ENCODE assay signal across 8 mouse cellular contexts in the genomic region with DNA sequence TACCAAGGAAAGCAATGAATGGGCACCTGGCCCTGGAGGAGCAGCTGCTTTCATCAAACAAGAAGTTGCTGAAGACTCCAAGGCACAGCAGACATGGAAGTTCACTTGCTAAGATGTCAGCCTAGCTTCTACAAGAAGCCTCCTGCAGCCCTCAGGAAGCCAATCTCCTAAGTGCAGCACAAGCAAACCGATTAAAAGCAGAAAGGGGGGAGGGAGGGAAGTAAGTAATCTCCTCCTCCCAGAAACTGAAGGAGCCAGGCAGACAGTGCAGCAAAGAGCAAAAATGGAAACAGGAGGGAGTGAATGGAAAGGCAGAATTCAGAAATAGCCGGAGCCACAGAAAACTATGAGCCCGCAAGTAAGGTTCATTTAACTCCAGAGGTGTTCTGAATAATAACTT. TPM values are rescaled to one million over a fixed set of nuclear protein-coding genes. Genes with fewer than 3 reads are reported as not detected.
DNase-seq lines count a peak whose midpoint lies in the region; ATAC-seq and TF ChIP-seq lines count a peak whose summit lies in the region.

No protein-coding gene starts in this region.

- H3K9me3 ChIP-seq in heart, embryonic 10.5 days, result no peaks in the 10 kb centered on the region
- H3K9me3 ChIP-seq in liver, embryonic 13.5 days (replicated peaks), result no peaks in the 10 kb centered on the region

- 27% methylated on average over 3 of the region's 3 CpGs for WGBS in heart, embryonic 10.5 days
- WGBS in spleen, adult 2 months, result 54% methylated on average over 3 of the region's 3 CpGs
- 15% methylated on average over 3 of the region's 3 CpGs for WGBS in liver, embryonic 13.5 days (ENCODE audit: insufficient replicate concordance)

- H3K36me3 ChIP-seq in heart, embryonic 10.5 days, result peaks cover 14% of the 10 kb centered on the region; the same call in 1 of the 2 replicates
- peaks cover 5% of the 10 kb centered on the region for H3K36me3 ChIP-seq in spleen, adult 2 months (ENCODE audit: control insufficient read depth, insufficient read depth, low read length)
- H3K36me3 ChIP-seq in liver, embryonic 13.5 days, result peaks cover 14% of the 10 kb centered on the region

- DNase-seq in heart, embryonic 10.5 days (ENCODE audit: low spot score), result no peak
- no peak for DNase-seq in heart, adult 9 months (ENCODE audit: low spot score in 2 of 2)
- DNase-seq in spleen, adult 2 months (ENCODE audit: low read depth in 1 of 2, low spot score in 2 of 2), result no peak
- DNase-seq in spleen, adult 18-20 months, result no peak
- DNase-seq in liver, embryonic 13.5 days, result peak; percentile 57
- no peak for DNase-seq in embryo, embryonic 9.5 days (ENCODE audit: extremely low spot score)
- no peak for DNase-seq in cerebellum, postnatal 36 days
- DNase-seq in layer of hippocampus, postnatal 14 days (ENCODE audit: low spot score in 2 of 2), result no peak

- no peak overlapping the region for H3K4me3 ChIP-seq in heart, embryonic 10.5 days
- no peak overlapping the region for H3K4me3 ChIP-seq in spleen, adult 2 months (ENCODE audit: extremely low read depth, insufficient read depth, insufficient read length)
- no peak overlapping the region for H3K4me3 ChIP-seq in liver, embryonic 13.5 days (replicated peaks)

- peak overlapping the region; percentile 48 for H3K9ac ChIP-seq in liver, embryonic 13.5 days

- ATAC-seq in liver, embryonic 13.5 days (ENCODE audit: low read depth), result peak; percentile 89

- TF ChIP-seq CTCF in spleen, adult 2 months (IDR thresholded peaks at IDR 0.05; ENCODE audit: extremely low read depth, insufficient read depth, insufficient read length, insufficient replicate concordance), result no peak

- no peak for TF ChIP-seq POLR2A in spleen, adult 2 months (IDR thresholded peaks at IDR 0.05; ENCODE audit: low read depth, low read length)

- peak overlapping the region; percentile 42 for H3K4me2 ChIP-seq in liver, embryonic 13.5 days

- H3K27ac ChIP-seq in heart, embryonic 10.5 days, result peak overlapping the region; percentile 84; the same call in 1 of the 2 replicates
- peak overlapping the region; percentile 30 for H3K27ac ChIP-seq in spleen, adult 2 months (ENCODE audit: insufficient read depth, low read length)
- peak overlapping the region; percentile 77 for H3K27ac ChIP-seq in liver, embryonic 13.5 days

- no peaks in the 10 kb centered on the region for H3K27me3 ChIP-seq in heart, embryonic 10.5 days (ENCODE audit: insufficient read depth, poor library complexity, severe bottlenecking)
- H3K27me3 ChIP-seq in spleen, adult 2 months (ENCODE audit: control insufficient read depth, insufficient read depth, low read length), result no peaks in the 10 kb centered on the region
- H3K27me3 ChIP-seq in liver, embryonic 13.5 days, result no peaks in the 10 kb centered on the region

- H3K4me1 ChIP-seq in heart, embryonic 10.5 days, result peaks cover 29% of the 10 kb centered on the region
- peaks cover 34% of the 10 kb centered on the region; the same call in 1 of the 2 replicates for H3K4me1 ChIP-seq in spleen, adult 2 months (ENCODE audit: control insufficient read depth, insufficient read depth, insufficient read length)
- H3K4me1 ChIP-seq in liver, embryonic 13.5 days (replicated peaks), result peaks cover 63% of the 10 kb centered on the region

RNA-seq across cellular contexts. Expression of a gene that starts 19.7 kb away (rescaled TPM):
- 22.5 and 26.8 TPM in 2 replicates for polyA plus RNA-seq in heart, embryonic 10.5 days (2016; fragmentation: Nextera tagmentation; extraction: Ambion mirVana)
- polyA plus RNA-seq in spleen, adult 2 months (2012; rRNA removed), result 30.9 and 38.3 TPM in 2 replicates
- polyA plus RNA-seq in liver, embryonic 13.5 days (2015; fragmentation: Nextera tagmentation; extraction: Ambion mirVana), result 9.4 and 10.9 TPM in 2 replicates
- total RNA-seq in layer of hippocampus, postnatal 14 days (2021), result 100 to 1,000 TPM in 1 of 2 experiments, 10 to 100 TPM in 1; 90.4 to 103 TPM

Comparison
In these comparisons a context has a peak if more than half of its experiments do, and no peak if none do; other contexts are left out.
1. H3K27ac ChIP-seq: peak in every context shown above with its lines; median percentile 84 in heart, embryonic 10.5 days; 77 in liver, embryonic 13.5 days; 30 in spleen, adult 2 months.